Mouse (Mus musculus) myocyte (in vitro differentiated cells): ENCODE measurements around the gene Actn4. TPM values are rescaled to one million over a fixed set of nuclear protein-coding genes. Genes with fewer than 3 reads are reported as not detected.

Experiments
- H3K27me3 ChIP-seq: one replicate; pipeline ENCODE4 v1.6.1; 2011; ENCODE audit not compliant: control insufficient read depth, insufficient read depth, insufficient read length
- H3K36me3 ChIP-seq: one replicate; pipeline ENCODE4 v1.6.1; 2011; ENCODE audit not compliant: control insufficient read depth, insufficient read depth
- H3K4me2 ChIP-seq: one replicate; pipeline ENCODE4 v1.6.1; 2011; ENCODE audit warnings: low read depth, control low read depth
- H3K4me3 ChIP-seq: one replicate; pipeline ENCODE4 v1.5.1; 2011; ENCODE audit warnings: mild to moderate bottlenecking, control low read depth, moderate library complexity
- H3K79me2 ChIP-seq: one replicate; pipeline ENCODE4 v1.6.1; 2011; ENCODE audit not compliant: control insufficient read depth, insufficient read depth
- H3ac ChIP-seq: one replicate; pipeline ENCODE4 v1.6.1; 2011; ENCODE audit not compliant: control insufficient read depth, insufficient read length
- CEBPB ChIP-seq: IDR thresholded peaks from 2 replicates; pipeline ENCODE4 v1.6.1; 2011; ENCODE audit warnings: mild to moderate bottlenecking, moderate library complexity; ENCODE audit not compliant: poor library complexity, insufficient read depth, severe bottlenecking
- E2F4 ChIP-seq: IDR thresholded peaks from one replicate; pipeline ENCODE4 v1.6.1; 2011; ENCODE audit warnings: mild to moderate bottlenecking, control low read depth, moderate library complexity; ENCODE audit not compliant: insufficient read depth
- MAX ChIP-seq: IDR thresholded peaks from one replicate; pipeline ENCODE4 v1.6.1; 2011; ENCODE audit warnings: low read depth, mild to moderate bottlenecking, control low read depth
- MYOD1 ChIP-seq, 3 experiments: IDR thresholded peaks; one replicate each; pipeline ENCODE4 v1.6.1; 2011; ENCODE audit warnings: control low read depth in 2 of 3, low read depth in 2 of 3, mild to moderate bottlenecking in 2 of 3, moderate library complexity in 1 of 3; ENCODE audit not compliant: insufficient read length in 2 of 3, control insufficient read depth in 1 of 3
- MYOG ChIP-seq, 3 experiments: IDR thresholded peaks; one replicate each; pipeline ENCODE4 v1.6.1; 2011; ENCODE audit warnings: control low read depth in 2 of 3, low read depth in 2 of 3, mild to moderate bottlenecking in 2 of 3; ENCODE audit not compliant: insufficient read length in 2 of 3, control insufficient read depth in 1 of 3, insufficient read depth in 1 of 3
- POLR2A ChIP-seq: IDR thresholded peaks from one replicate; pipeline ENCODE4 v1.6.1; 2011; ENCODE audit warnings: low read depth, mild to moderate bottlenecking, control low read depth, moderate library complexity; ENCODE audit not compliant: insufficient read length
- POLR2AphosphoS2 ChIP-seq: IDR thresholded peaks from one replicate; pipeline ENCODE4 v1.6.1; 2011; ENCODE audit warnings: low read depth, control low read depth; ENCODE audit not compliant: insufficient read length
- REST ChIP-seq: IDR thresholded peaks from one replicate; pipeline ENCODE4 v1.6.1; 2011; ENCODE audit warnings: mild to moderate bottlenecking, control low read depth, moderate library complexity; ENCODE audit not compliant: insufficient read depth, insufficient read length
- SRF ChIP-seq: IDR thresholded peaks from one replicate; pipeline ENCODE4 v1.6.1; 2011; ENCODE audit warnings: low read depth; ENCODE audit not compliant: control insufficient read depth, insufficient read length
- TCF12 ChIP-seq: IDR thresholded peaks from one replicate; pipeline ENCODE4 v1.6.1; 2011; ENCODE audit warnings: mild to moderate bottlenecking, control low read depth; ENCODE audit not compliant: poor library complexity, insufficient read depth, severe bottlenecking
- TCF3 ChIP-seq: IDR thresholded peaks from one replicate; pipeline ENCODE4 v1.6.1; 2011; ENCODE audit warnings: low read depth, control low read depth; ENCODE audit not compliant: insufficient read length
- USF1 ChIP-seq: IDR thresholded peaks from one replicate; pipeline ENCODE4 v1.6.1; 2011; ENCODE audit warnings: low read depth, mild to moderate bottlenecking, control low read depth, moderate library complexity
- polyA plus RNA-seq: library from polyadenylated mRNA; unstranded; fragments of >200 nt; fragmentation: generic; extraction: Trizol; gene quantifications from one replicate; pipeline ENCODE4 v1.2.1, GENCODE M21; 2012; ENCODE audit warnings: missing spikeins

The Actn4 gene
- polyA plus RNA-seq, 1 experiment, result 270 TPM

DNA sequence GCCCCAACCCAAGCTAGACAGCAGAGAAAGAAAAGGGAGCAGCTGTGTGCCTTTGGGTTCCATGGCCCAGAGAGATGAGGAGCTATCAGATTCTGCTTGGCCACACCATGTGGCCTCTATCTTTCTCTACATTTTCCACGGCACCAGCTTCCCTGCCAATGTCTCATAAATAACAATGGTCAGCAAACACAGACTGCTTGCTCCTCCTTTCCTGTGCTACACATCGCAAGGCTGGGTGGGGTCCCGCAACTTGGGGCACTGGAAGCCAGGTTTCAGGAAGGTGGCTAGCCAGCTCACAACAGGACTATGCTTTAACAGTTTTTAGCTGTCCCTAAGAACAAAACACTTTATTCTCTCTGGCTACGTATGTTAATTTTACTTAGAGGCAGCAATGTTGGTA, 25.4 kb downstream of the Actn4 start:
- Histone ChIP-seq H3K27me3 (no peaks in the 10 kb centered on the region), H3K79me2 (peaks cover 97% of the 10 kb centered on the region), H3K4me2 (peak overlapping the region; percentile 38), H3K4me3 (no peak overlapping the region), H3K36me3 (peaks cover 16% of the 10 kb centered on the region), H3ac (no peak overlapping the region)
- TF ChIP-seq MYOD1 (IDR thresholded peaks at IDR 0.05; ENCODE audit: control insufficient read depth in 1 of 3, insufficient read length in 2 of 3, low read depth in 2 of 3), result peak in 2 of 3 experiments; percentile 23
- TF ChIP-seq MYOG (IDR thresholded peaks at IDR 0.05; ENCODE audit: control insufficient read depth in 1 of 3, insufficient read depth in 1 of 3, insufficient read length in 2 of 3, low read depth in 2 of 3), result peak in 1 of 3 experiments; percentile 44
- TF ChIP-seq MAX, result no peak

DNA sequence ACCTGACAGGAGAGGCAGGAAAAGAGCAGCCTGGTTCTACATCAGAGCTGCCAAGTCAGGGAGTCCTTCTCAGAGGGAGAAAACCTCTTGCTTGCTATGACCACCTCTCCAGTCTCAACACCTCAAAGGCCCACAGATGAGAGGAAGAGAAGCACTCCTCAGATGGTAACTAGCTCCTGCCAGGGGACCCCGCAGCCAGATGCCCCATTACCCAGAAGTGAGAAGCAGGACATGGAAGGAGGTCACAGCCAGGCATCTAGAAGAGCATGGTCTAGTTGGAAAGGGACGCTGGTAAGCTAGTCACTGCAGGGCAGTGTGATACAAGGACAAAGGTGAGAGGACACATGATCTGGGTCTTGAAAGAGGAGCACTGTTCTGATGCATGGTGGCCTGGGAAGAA, 28.3 kb downstream of the Actn4 start:
- no peak overlapping the region for H3ac ChIP-seq
- peaks cover 7% of the 10 kb centered on the region for H3K36me3 ChIP-seq
- H3K4me2 ChIP-seq, result no peak overlapping the region
- no peak for TF ChIP-seq TCF12
- no peak for TF ChIP-seq E2F4
- TF ChIP-seq POLR2A, result no peak
- TF ChIP-seq SRF, result no peak
- no peak for TF ChIP-seq REST
- no peak for TF ChIP-seq MAX
- TF ChIP-seq CEBPB, result no peak
- TF ChIP-seq USF1, result no peak
- no peak for TF ChIP-seq MYOD1 (IDR thresholded peaks at IDR 0.05; ENCODE audit: control insufficient read depth in 1 of 3, insufficient read length in 2 of 3, low read depth in 2 of 3)
- peaks cover 97% of the 10 kb centered on the region for H3K79me2 ChIP-seq
- no peak overlapping the region for H3K4me3 ChIP-seq
- no peaks in the 10 kb centered on the region for H3K27me3 ChIP-seq

DNA sequence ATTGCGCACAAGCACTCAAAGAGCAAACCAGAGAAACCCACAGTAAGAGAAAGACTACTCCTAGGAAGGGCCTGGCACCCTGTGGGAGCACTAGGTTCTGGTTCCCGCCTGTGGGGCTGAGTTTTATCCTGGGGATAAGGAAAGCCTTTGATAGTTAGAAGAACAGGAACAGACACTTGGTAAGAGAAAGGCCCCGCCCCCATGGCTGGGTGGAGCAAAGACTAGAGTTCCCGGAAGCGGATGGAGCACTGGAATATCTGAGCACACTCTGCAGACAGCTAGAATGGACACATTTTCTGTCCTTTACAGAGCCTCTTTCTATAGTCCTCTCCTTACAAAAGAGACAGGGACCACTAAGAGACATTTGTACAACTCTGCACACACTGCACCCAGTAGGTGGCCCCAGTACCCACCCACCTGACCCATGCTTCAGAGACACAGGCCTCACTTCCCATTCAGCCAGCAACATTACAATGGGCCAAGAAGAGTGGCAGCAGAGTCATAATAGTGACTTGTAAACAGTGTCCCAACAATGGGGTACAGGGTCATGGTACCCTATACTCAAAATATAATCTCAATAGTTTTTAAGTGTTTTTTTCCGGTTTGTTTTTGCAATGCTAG, 29.6 kb downstream of the Actn4 start:
- Histone ChIP-seq H3K79me2 (peaks cover 97% of the 10 kb centered on the region), H3ac (no peak overlapping the region), H3K4me3 (no peak overlapping the region), H3K4me2 (peak overlapping the region; percentile 32), H3K36me3 (peaks cover 5% of the 10 kb centered on the region), H3K27me3 (no peaks in the 10 kb centered on the region)
- TF ChIP-seq MAX, result no peak
- no peak for TF ChIP-seq E2F4
- TF ChIP-seq POLR2AphosphoS2, result no peak
- TF ChIP-seq USF1, result no peak
- TF ChIP-seq SRF, result no peak
- no peak for TF ChIP-seq POLR2A
- no peak for TF ChIP-seq MYOD1 (IDR thresholded peaks at IDR 0.05; ENCODE audit: control insufficient read depth in 1 of 3, insufficient read length in 2 of 3, low read depth in 2 of 3)
- no peak for TF ChIP-seq MYOG (IDR thresholded peaks at IDR 0.05; ENCODE audit: control insufficient read depth in 1 of 3, insufficient read depth in 1 of 3, insufficient read length in 2 of 3, low read depth in 2 of 3)
- no peak for TF ChIP-seq CEBPB
- TF ChIP-seq TCF12, result no peak
- no peak for TF ChIP-seq REST
- no peak for TF ChIP-seq TCF3

DNA sequence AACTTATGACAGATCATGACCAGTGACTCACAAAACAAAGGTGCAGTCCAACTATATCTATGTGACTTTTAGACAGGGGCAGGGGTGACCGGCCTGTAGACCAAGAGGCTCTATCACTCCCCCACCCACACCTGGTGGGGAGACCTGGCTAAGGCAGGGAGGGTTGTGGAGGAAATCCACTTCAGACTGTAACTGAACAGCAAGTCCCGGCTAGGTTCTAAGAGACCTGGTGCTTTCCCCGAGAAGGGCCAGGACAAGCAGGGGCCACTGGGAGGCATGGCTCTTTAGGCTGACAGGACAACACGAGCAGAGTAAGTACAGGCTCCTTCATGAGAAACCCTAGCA, 30.5 kb downstream of the Actn4 start:
- Histone ChIP-seq H3K79me2 (peaks cover 96% of the 10 kb centered on the region), H3K27me3 (no peaks in the 10 kb centered on the region), H3ac (no peak overlapping the region), H3K4me2 (peak overlapping the region; percentile 84), H3K4me3 (no peak overlapping the region), H3K36me3 (no peaks in the 10 kb centered on the region)
- TF ChIP-seq TCF12 (no peak), TCF3 (no peak), E2F4 (no peak), MYOG (IDR thresholded peaks at IDR 0.05; ENCODE audit: control insufficient read depth in 1 of 3, insufficient read depth in 1 of 3, insufficient read length in 2 of 3, low read depth in 2 of 3) (no peak), POLR2A (no peak), SRF (no peak), REST (no peak), CEBPB (no peak), MYOD1 (IDR thresholded peaks at IDR 0.05; ENCODE audit: control insufficient read depth in 1 of 3, insufficient read length in 2 of 3, low read depth in 2 of 3) (no peak)

DNA sequence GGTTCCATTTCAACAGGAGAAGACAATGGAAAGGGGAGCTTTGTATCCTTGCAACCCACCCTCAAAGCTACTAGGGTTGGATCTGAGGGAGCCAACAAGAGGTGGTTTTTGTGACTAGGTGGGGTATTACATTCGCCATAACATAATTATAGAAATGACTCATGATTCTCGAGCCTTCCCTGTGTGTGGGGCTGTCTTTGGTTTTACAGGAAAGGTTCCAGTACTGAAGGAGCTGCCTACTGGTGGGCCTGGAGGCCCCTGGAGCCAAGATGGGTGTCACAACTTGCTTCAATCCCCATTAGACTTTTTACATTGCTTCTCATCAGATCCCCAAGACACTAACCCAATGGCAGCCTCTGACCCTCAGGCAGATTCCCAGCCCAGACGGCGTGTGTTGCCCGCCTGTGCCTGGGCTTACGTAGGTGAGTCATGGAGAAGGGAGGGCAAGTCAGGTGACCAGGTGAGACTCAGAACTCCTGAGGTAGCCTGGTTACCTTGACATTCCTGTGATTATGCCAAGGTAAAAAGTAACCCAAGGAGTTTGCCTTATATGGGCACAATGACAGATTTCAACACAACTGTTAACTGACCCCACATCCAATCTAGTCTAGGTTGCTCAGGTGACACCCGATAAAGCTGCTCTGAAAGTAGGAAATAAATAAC, 31.0 kb downstream of the Actn4 start:
- Histone ChIP-seq H3K36me3 (no peaks in the 10 kb centered on the region), H3K27me3 (no peaks in the 10 kb centered on the region), H3K79me2 (peaks cover 96% of the 10 kb centered on the region), H3K4me3 (no peak overlapping the region), H3K4me2 (peak overlapping the region; percentile 84), H3ac (no peak overlapping the region)
- TF ChIP-seq POLR2AphosphoS2, result no peak
- peak; percentile 62 for TF ChIP-seq SRF
